Mouse (Mus musculus): ENCODE results near the gene Cadm3.
"Not testable (repeated sequence)": the region's sequence is repeated elsewhere in the genome, so short reads cannot be mapped to it uniquely, and the experiment has no call there.

The Cadm3 gene

DNA sequence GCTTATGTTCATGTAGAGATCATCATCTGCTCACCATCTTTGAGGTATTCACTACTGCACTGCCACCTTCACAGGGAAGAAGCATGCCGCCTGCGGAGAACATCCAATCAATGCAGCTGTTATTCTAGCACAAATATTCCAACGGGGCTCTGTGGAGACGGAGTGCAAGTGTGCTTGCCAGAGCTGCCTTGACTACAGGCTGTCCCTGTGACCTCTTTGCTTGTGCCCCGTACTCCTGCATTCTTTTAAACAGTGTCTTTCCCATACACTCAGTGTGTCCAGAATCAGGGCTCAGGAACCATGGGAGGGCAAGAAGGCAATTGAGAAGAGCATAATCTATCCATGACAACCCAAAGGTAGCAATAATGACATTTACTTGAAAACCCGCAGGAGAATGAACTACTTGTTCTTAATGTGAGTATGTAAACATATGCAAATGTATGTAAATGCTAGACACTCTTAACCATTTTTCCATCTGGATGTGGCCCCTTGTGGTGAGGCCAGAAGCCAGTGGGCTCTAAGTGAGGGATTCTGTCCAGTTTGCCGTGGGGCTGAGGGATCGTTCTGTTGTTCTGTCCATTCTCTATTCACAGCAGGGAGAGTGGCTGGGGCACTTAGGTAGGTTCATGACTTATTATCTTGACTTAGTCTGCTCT is 45.8 kb downstream of the Cadm3 start:
- DNase-seq: no peak

DNA sequence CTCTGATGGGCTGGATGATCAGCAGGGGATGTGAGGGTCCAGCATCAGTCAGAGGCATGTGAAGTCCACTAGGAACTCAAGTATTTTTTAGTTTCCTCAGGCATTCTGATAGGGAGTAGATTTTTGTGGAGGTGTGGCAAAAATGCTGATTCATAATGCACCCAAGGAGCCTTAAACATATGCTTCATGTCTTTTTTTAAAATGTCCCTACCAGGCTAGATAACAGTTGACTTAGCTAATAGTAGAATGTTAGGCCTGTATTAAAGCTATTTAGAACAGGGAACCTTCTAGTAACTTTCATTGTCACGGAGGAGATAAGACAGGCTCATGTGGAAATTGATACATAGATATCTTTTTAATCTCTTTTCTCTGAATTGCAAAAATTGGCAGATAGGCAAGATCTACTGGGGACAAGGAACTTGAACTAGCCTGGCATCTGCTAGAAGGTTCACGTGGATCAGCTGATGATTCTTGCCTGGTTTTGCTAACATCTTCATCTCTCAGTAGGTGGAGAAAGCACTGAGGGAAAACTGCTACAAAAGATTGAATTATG is 49.5 kb downstream of the Cadm3 start:
- no peak for DNase-seq

DNA sequence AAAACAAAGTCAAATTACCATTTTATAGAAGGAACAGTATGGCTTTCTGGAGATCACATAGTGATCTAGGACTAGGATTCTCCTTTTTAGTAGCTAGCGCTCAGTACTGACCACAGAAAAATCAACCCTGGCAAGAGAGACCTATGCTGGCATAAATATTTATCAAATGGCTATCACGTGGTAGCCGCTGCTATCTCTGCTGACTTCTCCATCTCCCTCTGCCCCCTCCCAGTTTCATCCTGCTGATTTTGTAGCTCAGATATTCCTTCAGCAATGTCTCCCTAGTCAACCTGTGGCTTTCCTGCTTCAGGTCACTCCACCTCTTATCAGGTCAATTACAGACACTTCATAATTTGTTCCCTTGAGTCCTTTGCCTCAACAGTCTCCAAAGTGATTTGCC is 51.8 kb downstream of the Cadm3 start:
- no peak for DNase-seq

DNA sequence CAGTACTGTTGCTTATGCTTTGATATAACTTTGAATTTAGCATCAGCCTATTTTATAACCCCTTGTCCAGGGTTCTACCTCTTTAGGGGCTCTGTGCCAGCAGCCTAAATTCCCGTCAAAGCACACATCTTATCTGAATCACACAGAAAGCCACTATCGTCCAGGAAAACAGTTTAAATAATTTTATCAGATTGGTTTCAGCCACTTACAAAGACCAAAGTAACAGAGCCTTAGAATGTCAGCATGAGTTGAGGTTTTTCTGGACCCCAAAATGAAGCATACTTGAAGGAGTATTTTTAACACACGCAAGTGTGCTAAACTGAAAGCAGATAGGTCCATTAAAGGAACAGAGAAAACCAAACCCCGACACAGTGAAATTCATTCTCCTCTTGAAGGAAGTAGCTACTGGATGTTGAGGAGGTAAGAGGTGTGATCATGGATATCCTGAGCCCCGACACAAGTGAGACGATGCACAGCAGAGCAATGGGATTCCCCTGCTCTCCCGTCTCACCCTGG is 53.9 kb downstream of the Cadm3 start:
- DNase-seq: not testable (repeated sequence)

DNA sequence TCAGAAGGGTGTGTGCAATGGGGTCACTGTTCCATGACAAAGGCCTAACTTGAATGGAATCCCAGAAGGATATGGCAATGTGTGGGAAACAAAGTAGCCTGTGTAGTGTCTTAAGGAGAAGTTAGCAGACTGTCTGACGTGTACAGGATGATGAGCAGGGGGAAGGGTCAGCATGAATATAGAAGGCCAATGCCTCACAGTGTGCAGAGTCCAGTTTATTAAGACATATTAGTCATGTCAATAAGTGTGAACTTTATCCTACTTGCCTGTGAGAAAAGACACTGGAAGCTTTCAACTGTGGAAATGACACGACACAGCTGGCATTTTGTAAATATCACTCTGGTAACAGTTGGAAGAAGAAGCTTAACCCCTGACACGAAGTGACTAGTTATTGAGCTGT is 64.7 kb downstream of the Cadm3 start:
- not testable (repeated sequence) for DNase-seq
